Mouse (Mus musculus) heart, adult 2 months (tissue): ENCODE measurements around the gene Ube2j1.

Source experiments
- CTCF ChIP-seq: fragments of 200-600 bp; IDR thresholded peaks from 2 replicates; pipeline ENCODE4 v1.8.1; 2022; ENCODE audit warnings: antibody characterized with exemption, mild to moderate bottlenecking, moderate library complexity
- EP300 ChIP-seq: fragments of 200-500 bp; IDR thresholded peaks from 2 replicates; pipeline ENCODE4 v1.6.1; 2011; ENCODE audit warnings: low read depth, low read length, control low read depth; ENCODE audit not compliant: insufficient read depth
- POLR2A ChIP-seq: fragments of 200-500 bp; IDR thresholded peaks from 2 replicates; pipeline ENCODE4 v1.6.1; 2011; ENCODE audit warnings: mild to moderate bottlenecking, low read depth, low read length, control low read depth; ENCODE audit not compliant: insufficient read depth

DNA sequence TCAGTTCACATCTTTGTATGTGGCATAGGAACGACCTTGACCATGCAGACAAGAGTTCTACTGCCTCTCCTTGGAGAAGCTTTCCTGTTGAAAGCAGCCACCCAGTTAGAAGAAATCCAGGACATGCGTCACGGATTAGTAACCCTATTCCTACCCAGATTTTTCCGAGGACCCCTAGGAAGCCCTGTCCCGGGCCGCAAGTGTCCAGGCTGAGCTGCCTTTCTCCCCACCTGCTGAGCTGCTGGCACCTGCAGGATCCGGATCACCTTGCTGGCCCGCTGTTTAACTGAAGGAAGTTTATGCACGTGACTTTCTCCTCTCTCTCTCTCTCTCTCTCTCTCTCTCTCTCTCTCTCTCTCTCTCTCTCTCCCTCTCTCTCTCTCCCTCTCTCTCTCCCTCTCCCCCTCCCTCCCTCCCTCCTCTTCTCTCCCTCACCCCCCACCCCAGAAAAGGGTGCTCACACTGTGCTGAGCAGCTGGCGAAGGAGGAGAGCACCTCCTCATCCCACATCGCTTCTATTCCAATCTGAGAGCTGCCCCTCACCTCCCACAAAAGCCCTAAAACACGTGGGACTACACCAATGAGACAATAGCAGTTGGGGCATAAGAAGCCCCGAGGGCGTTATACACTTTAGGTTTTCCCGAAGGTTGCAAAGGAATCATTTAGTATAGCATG lies 49.0 kb upstream of the Ube2j1 start:
- TF ChIP-seq CTCF (no peak), EP300 (no peak), POLR2A (no peak)
